Mouse (Mus musculus) liver, embryonic 12.5 days (tissue): ENCODE measurements at regions not wholly inside any gene's neighbourhood (a gene's known extent, or its start where the extent isn't known, plus 50 kb on each side); places are given as distances from the start of the nearest gene placed in this dataset.

ENCODE experiments used
- ATAC-seq: fragments of 200-750 bp; cut with Nextera tagmentation; 2 replicates; pipeline ENCODE4 v1.8.0; 2017; ENCODE audit warnings: moderate number of reproducible peaks, mild to moderate bottlenecking, moderate library complexity
- H3K27ac ChIP-seq: fragments of 300-500 bp; sonication (generic); 2 replicates; pipeline ENCODE4 v1.5.1; 2016; ENCODE audit warnings: mild to moderate bottlenecking
- H3K27me3 ChIP-seq: fragments of 300-500 bp; sonication (generic); replicated peaks from 2 replicates; pipeline ENCODE4 v1.6.1; 2016; ENCODE audit warnings: mild to moderate bottlenecking, moderate library complexity
- H3K36me3 ChIP-seq: fragments of 300-500 bp; sonication (generic); 2 replicates; pipeline ENCODE4 v1.6.1; 2016; ENCODE audit warnings: mild to moderate bottlenecking, moderate library complexity
- H3K4me1 ChIP-seq: fragments of 300-500 bp; sonication (generic); 2 replicates; pipeline ENCODE4 v1.6.1; 2016
- H3K4me2 ChIP-seq: fragments of 300-500 bp; sonication (generic); 2 replicates; pipeline ENCODE4 v1.6.1; 2016; ENCODE audit warnings: mild to moderate bottlenecking, moderate library complexity
- H3K4me3 ChIP-seq: fragments of 300-500 bp; sonication (generic); 2 replicates; pipeline ENCODE4 v1.5.1; 2016; ENCODE audit warnings: mild to moderate bottlenecking, moderate library complexity
- H3K9ac ChIP-seq: fragments of 300-500 bp; sonication (generic); 2 replicates; pipeline ENCODE4 v1.6.1; 2016; ENCODE audit warnings: mild to moderate bottlenecking, moderate library complexity
- H3K9me3 ChIP-seq: fragments of 300-500 bp; sonication (generic); replicated peaks from 2 replicates; pipeline ENCODE4 v1.6.1; 2016; ENCODE audit warnings: mild to moderate bottlenecking, moderate library complexity
- WGBS: fragments of 180-500 bp; shearing (Covaris S2); methylation state at CpG from one replicate; pipeline ENCODE4 v1.1.7; 2016; ENCODE audit not compliant: insufficient replicate concordance; 5-methylcytosine and 5-hydroxymethylcytosine counted together

- peak overlapping the region; percentile 69 for H3K27ac ChIP-seq
- 54% methylated on average over 2 of the region's 2 CpGs for WGBS
- peak overlapping the region; percentile 8; the same call in 1 of the 2 replicates for H3K9ac ChIP-seq
- peak overlapping the region; percentile 16; the same call in 1 of the 2 replicates for H3K4me2 ChIP-seq
- no peaks in the 10 kb centered on the region for H3K36me3 ChIP-seq
- no peaks in the 10 kb centered on the region for H3K9me3 ChIP-seq
- peaks cover 71% of the 10 kb centered on the region for H3K4me1 ChIP-seq
- no peak overlapping the region for H3K4me3 ChIP-seq
- no peaks in the 10 kb centered on the region for H3K27me3 ChIP-seq
- ATAC-seq = peak; percentile 53
Observed at GRCm38 (mm10) chr2:79131235-79131634, 124.0 kb upstream of the Itga4 start.

DNA sequence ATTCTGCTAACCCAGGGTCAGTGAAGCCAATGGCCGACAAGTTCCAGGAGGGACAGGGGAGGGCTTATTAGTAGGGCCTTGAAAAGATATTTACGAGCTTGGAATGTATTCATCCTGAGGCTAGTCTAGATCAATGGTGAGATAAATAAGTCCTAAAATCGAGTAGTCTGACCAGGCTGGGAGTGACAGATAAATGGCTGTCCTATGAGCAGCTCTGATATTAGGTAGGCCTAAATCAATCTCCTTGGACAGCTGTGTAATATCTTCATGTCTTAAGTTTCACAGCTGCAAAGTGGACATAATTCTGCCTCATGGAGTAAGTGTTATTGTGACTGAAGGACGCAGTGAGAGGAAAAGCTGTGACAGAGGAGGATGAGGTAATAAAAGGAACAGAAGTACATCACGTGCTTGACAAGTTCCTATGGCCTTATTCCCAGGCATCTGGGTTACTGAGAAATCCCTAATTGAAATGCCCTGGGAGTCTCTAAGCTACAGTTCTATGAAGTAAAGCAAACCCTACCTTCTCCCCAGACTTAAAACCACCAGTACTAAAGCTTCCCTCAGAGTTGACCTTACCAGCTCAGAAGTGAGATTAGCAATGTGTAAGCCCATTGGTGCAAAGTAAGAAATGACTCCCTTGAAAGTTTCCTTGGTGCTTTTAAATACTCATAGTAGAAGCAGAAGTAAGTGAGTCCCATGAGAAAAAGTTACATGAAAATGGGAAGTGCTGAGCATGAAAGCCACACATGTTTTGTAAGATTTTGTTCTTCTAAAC lies 123.3 kb upstream of the Itga4 start:
- peak; percentile 77 for ATAC-seq
- H3K27me3 ChIP-seq = no peaks in the 10 kb centered on the region
- 38% methylated on average over 5 of the region's 5 CpGs for WGBS
- H3K9ac ChIP-seq = peak overlapping the region; percentile 8; the same call in 1 of the 2 replicates
- H3K4me1 ChIP-seq = peaks cover 66% of the 10 kb centered on the region
- peak overlapping the region; percentile 16; the same call in 1 of the 2 replicates for H3K4me2 ChIP-seq
- H3K4me3 ChIP-seq = no peak overlapping the region
- no peaks in the 10 kb centered on the region for H3K36me3 ChIP-seq
- H3K27ac ChIP-seq = peak overlapping the region; percentile 69
- no peaks in the 10 kb centered on the region for H3K9me3 ChIP-seq

DNA sequence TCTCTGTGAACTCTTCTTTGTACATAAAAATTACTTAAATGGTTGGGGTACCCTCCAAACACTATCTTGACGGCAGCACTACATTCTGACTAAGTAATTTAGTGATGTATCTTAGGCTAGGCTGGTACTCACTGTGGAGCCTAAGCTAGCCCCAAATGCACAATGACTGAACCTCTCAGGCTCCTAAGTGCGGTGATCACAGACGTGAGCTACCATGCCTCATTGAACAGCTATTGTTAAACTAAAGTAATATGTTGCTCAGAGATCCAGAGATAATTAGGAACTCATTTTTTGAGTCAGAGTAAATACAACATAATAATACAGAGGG lies 122.7 kb upstream of the Itga4 start:
- 76% methylated on average over 3 of the region's 3 CpGs for WGBS
- Histone ChIP-seq H3K9me3 (no peaks in the 10 kb centered on the region), H3K9ac (no peak overlapping the region), H3K4me3 (no peak overlapping the region), H3K4me2 (no peak overlapping the region), H3K4me1 (peaks cover 62% of the 10 kb centered on the region), H3K36me3 (no peaks in the 10 kb centered on the region), H3K27ac (peak overlapping the region; percentile 69), H3K27me3 (no peaks in the 10 kb centered on the region)
- no peak for ATAC-seq

DNA sequence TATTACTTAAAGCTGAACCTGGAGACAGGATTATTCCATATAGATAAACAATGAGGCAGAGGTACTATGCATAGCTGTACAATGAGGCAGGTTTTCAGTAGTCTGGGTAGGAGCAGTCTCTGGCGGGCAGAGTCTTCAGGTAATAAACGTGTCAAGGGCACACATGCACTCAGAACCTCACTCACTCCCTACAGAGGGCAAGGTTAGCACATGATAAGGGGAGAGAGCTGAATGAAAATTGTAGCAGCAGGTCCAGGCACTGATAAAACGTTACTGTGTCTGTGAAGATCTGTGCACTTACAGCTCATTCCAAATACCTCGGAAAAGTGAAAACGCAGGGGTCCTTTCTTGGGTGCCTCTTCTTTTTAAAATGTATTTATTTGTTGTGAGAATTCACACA lies 120.9 kb upstream of the Itga4 start:
- Histone ChIP-seq H3K4me1 (peaks cover 61% of the 10 kb centered on the region), H3K27me3 (no peaks in the 10 kb centered on the region), H3K4me3 (no peak overlapping the region), H3K9ac (0 out of 2 replicates have a peak overlapping the region, but pooled peaks have one; percentile 2), H3K4me2 (peak overlapping the region; percentile 38), H3K36me3 (no peaks in the 10 kb centered on the region), H3K27ac (peak overlapping the region; percentile 59), H3K9me3 (no peaks in the 10 kb centered on the region)
- ATAC-seq = peak; percentile 86
- WGBS = 23% methylated on average over 5 of the region's 5 CpGs

DNA sequence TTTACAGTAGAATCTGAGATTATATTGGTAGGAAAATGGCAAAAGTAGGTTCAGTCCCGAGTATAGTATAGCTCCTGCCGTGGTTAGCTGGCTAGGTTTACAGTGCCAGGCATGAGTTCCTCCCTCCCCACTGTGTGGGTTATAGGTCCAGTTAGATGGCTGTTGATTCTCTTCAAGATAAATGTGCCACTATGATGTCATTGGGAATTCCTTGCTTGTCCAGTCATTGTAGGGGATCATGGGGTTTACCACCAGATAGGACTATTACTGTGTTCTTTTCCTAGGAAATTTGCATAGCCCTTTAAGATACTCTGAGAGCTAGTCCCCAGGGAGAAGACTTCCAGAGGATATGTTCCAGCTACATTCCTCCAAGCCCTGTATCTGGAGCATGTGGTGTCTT lies 119.2 kb upstream of the Itga4 start:
- H3K4me3 ChIP-seq = no peak overlapping the region
- no peak overlapping the region for H3K9ac ChIP-seq
- peaks cover 50% of the 10 kb centered on the region for H3K4me1 ChIP-seq
- no peaks in the 10 kb centered on the region for H3K27me3 ChIP-seq
- no peak for ATAC-seq
- no peaks in the 10 kb centered on the region for H3K9me3 ChIP-seq
- WGBS = 82% methylated on average over 2 of the region's 2 CpGs
- H3K27ac ChIP-seq = no peak overlapping the region
- H3K4me2 ChIP-seq = no peak overlapping the region
- no peaks in the 10 kb centered on the region for H3K36me3 ChIP-seq

- H3K9ac ChIP-seq = no peak overlapping the region
- H3K4me3 ChIP-seq = no peak overlapping the region
- H3K27ac ChIP-seq = no peak overlapping the region
- H3K4me2 ChIP-seq = no peak overlapping the region
- no peaks in the 10 kb centered on the region for H3K9me3 ChIP-seq
- no peaks in the 10 kb centered on the region for H3K27me3 ChIP-seq
- no peak for ATAC-seq
- WGBS = 78% methylated on average over 12 of the region's 12 CpGs
- peaks cover 42% of the 10 kb centered on the region for H3K4me1 ChIP-seq
- H3K36me3 ChIP-seq = no peaks in the 10 kb centered on the region
Observed at GRCm38 (mm10) chr2:79136619-79137458, 118.4 kb upstream of the Itga4 start.

DNA sequence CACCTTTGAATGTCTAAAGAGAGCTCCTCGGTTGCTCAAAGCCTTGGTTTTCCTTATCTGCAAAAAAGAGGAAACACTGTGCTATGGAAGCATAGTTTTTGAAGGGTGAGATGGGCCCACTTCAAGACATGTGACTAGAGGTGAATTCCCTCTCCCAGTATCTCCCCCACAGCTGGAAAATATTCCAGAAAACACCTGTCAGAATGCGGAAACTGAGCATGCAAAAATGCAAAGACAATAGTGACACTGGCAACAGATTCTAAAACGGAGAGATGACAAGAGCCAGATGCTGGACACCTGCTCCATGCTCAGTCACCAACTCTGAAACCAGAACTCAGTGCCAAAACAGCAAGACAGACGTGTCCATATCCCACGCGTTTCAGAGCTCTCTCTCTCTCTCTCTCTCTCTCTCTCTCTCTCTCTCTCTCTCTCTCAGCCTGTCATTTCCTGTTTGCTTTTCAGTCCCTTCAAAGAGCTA lies 117.5 kb upstream of the Itga4 start:
- no peak for ATAC-seq
- H3K4me2 ChIP-seq = no peak overlapping the region
- no peaks in the 10 kb centered on the region for H3K27me3 ChIP-seq
- 33% methylated on average over 6 of the region's 6 CpGs for WGBS
- no peak overlapping the region for H3K9ac ChIP-seq
- H3K4me3 ChIP-seq = no peak overlapping the region
- peaks cover 33% of the 10 kb centered on the region for H3K4me1 ChIP-seq
- H3K36me3 ChIP-seq = no peaks in the 10 kb centered on the region
- no peaks in the 10 kb centered on the region for H3K9me3 ChIP-seq
- H3K27ac ChIP-seq = no peak overlapping the region

DNA sequence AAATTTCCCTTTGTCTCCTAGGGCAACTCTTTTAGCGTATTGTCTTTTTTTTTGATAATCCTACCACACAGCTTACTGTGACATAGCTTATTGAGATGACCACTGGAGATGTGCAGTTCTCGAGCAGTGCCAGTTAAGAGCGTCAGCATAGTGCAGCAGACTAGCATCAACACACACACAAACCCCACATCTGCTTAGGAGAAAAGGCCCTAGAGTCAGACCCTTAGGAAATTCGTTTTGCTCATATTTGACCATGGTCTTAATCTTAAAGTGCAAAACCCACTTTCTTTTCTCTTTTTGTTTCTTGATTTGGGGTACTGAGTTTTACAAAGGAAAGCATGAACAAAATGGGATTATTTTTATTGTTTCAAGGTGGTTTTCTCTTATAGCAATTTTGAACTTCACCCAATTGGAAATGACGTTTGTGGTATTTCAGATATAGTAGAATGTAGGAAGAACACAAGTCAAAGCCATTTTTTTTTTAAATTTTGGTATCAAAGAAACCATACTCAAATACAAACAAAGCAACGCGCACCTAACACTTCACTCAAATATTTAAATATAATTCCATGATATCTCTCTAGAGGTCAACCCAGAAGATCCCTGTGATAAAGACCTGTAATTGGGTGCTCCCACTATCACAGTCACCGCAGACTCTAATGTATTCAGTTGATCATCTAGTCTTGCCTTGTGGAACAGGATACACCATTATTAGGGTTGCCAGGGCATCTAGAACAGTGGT lies 116.7 kb upstream of the Itga4 start:
- WGBS = 76% methylated on average over 8 of the region's 8 CpGs

GRCm38 (mm10) chr2:79141961-79142360 lies 113.3 kb upstream of the Itga4 start:
- WGBS = 73% methylated on average over 7 of the region's 7 CpGs
- no peak for ATAC-seq
- H3K4me1 ChIP-seq = peaks cover 12% of the 10 kb centered on the region; the same call in 1 of the 2 replicates
- no peaks in the 10 kb centered on the region for H3K27me3 ChIP-seq
- H3K9me3 ChIP-seq = no peaks in the 10 kb centered on the region
- no peak overlapping the region for H3K4me3 ChIP-seq
- H3K36me3 ChIP-seq = no peaks in the 10 kb centered on the region
- no peak overlapping the region for H3K27ac ChIP-seq
- H3K4me2 ChIP-seq = no peak overlapping the region
- H3K9ac ChIP-seq = no peak overlapping the region

More for the DNA sequence above, 116.7 kb upstream of the Itga4 start:
- no peak overlapping the region for H3K4me3 ChIP-seq
- no peak overlapping the region for H3K27ac ChIP-seq
- no peaks in the 10 kb centered on the region for H3K27me3 ChIP-seq
- ATAC-seq = no peak
- peaks cover 29% of the 10 kb centered on the region for H3K4me1 ChIP-seq
- no peaks in the 10 kb centered on the region for H3K9me3 ChIP-seq
- H3K9ac ChIP-seq = no peak overlapping the region
- H3K4me2 ChIP-seq = no peak overlapping the region
- H3K36me3 ChIP-seq = no peaks in the 10 kb centered on the region

GRCm38 (mm10) chr2:79143196-79143595 lies 112.0 kb upstream of the Itga4 start:
- Histone ChIP-seq H3K36me3 (no peaks in the 10 kb centered on the region), H3K9me3 (no peaks in the 10 kb centered on the region), H3K4me3 (no peak overlapping the region), H3K27me3 (no peaks in the 10 kb centered on the region), H3K4me2 (no peak overlapping the region), H3K27ac (no peak overlapping the region), H3K4me1 (0 out of 2 replicates have a peak, but pooled peaks cover 6% of the 10 kb centered on the region), H3K9ac (no peak overlapping the region)
- 74% methylated on average over 3 of the region's 3 CpGs for WGBS
- no peak for ATAC-seq

- no peak overlapping the region for H3K4me3 ChIP-seq
- no peaks in the 10 kb centered on the region for H3K4me1 ChIP-seq
- no peaks in the 10 kb centered on the region for H3K9me3 ChIP-seq
- H3K9ac ChIP-seq = no peak overlapping the region
- H3K4me2 ChIP-seq = no peak overlapping the region
- no peaks in the 10 kb centered on the region for H3K36me3 ChIP-seq
- no peak overlapping the region for H3K27ac ChIP-seq
- 64% methylated on average over 1 of the region's 1 CpGs for WGBS
- no peak for ATAC-seq
- H3K27me3 ChIP-seq = no peaks in the 10 kb centered on the region
Observed at GRCm38 (mm10) chr2:79145897-79146296, 109.3 kb upstream of the Itga4 start.
